ENCODE assay signal across 19 mouse cellular contexts in the genomic region with DNA sequence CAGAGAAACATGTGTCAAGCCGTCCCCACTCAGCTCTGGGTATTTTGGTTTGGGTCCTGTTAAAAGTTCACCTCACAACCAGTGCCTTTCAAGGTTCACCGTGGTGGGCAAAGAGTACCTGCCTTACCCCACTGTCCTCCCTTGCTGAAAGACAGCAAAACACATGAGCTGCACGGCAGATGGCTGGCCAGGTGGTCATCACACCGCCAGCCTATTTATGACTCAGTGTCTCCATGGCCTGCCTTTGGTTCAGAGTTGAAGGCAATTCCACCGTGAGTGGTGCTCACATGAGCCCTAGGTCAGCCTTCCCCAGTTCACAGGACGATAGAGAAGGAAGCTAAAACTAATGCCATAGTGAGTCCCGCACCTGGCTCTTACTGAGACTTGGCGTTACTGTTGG. TPM values are rescaled to one million over a fixed set of nuclear protein-coding genes. Genes with fewer than 3 reads are reported as not detected.
DNase-seq lines count a peak whose midpoint lies in the region; ATAC-seq and TF ChIP-seq lines count a peak whose summit lies in the region.
"Had no signal": no experiment of that assay in that cellular context is flagged by ENCODE, and none has a peak within 500 bp of the region (broad histone marks: within the 10 kb centered on the region; RNA-seq: fewer than 3 reads in every experiment).

No protein-coding gene starts in this region.

- WGBS in hindbrain, embryonic 14.5 days: 95% methylated on average over 8 of the region's 8 CpGs
- WGBS in hindbrain, embryonic 13.5 days: 97% methylated on average over 8 of the region's 8 CpGs

- H3K27ac ChIP-seq in CH12.LX (ENCODE audit: insufficient read depth, low read depth) (peak overlapping the region; percentile 38; the same call in 1 of the 2 replicates), ES-E14 (ENCODE audit: insufficient read depth, low read depth, low read length, poor library complexity, severe bottlenecking) (peak overlapping the region; percentile 29; the same call in 1 of the 2 replicates)
- H3K27ac ChIP-seq in hindbrain, embryonic 14.5 days: no peak overlapping the region
- no peak overlapping the region for H3K27ac ChIP-seq in hindbrain, embryonic 13.5 days
- H3K27ac ChIP-seq: embryonic facial prominence, embryonic 13.5 days; forebrain, embryonic 12.5 days; heart, adult 2 months; heart, embryonic 15.5 days; intestine, embryonic 15.5 days had no signal

- H3K79me2 ChIP-seq in CH12.LX (replicated peaks; ENCODE audit: control insufficient read depth, extremely low read depth, insufficient read depth, poor library complexity, severe bottlenecking): no peaks in the 10 kb centered on the region

- TF ChIP-seq RAD21 in CH12.LX (IDR thresholded peaks at IDR 0.05; ENCODE audit: low read depth, low read length): no peak

- no peak for TF ChIP-seq EP300 in CH12.LX (IDR thresholded peaks at IDR 0.05; ENCODE audit: low read length)

- no peaks in the 10 kb centered on the region for H3K9me3 ChIP-seq in CH12.LX (replicated peaks; ENCODE audit: low read length)
- no peaks in the 10 kb centered on the region for H3K9me3 ChIP-seq in ES-E14 (ENCODE audit: control insufficient read depth, insufficient read depth, low read depth, low read length)
- no peaks in the 10 kb centered on the region for H3K9me3 ChIP-seq in hindbrain, embryonic 14.5 days (ENCODE audit: control insufficient read depth, low read length)
- no peaks in the 10 kb centered on the region for H3K9me3 ChIP-seq in hindbrain, embryonic 13.5 days
- H3K9me3 ChIP-seq: embryonic facial prominence, embryonic 13.5 days; forebrain, embryonic 12.5 days; heart, embryonic 15.5 days; intestine, embryonic 15.5 days had no signal

- no peak overlapping the region for H3K9ac ChIP-seq in CH12.LX (ENCODE audit: insufficient read depth, low read depth)
- no peak overlapping the region for H3K9ac ChIP-seq in ES-E14 (ENCODE audit: insufficient read depth, low read depth, low read length, poor library complexity, severe bottlenecking)
- H3K9ac ChIP-seq in hindbrain, embryonic 14.5 days: no peak overlapping the region
- H3K9ac ChIP-seq in hindbrain, embryonic 13.5 days: no peak overlapping the region
- H3K9ac ChIP-seq: embryonic facial prominence, embryonic 13.5 days; forebrain, embryonic 12.5 days; heart, embryonic 15.5 days; intestine, embryonic 15.5 days had no signal

- no peak overlapping the region for H3K4me2 ChIP-seq in CH12.LX (ENCODE audit: insufficient read depth, low read depth, poor library complexity, severe bottlenecking)
- H3K4me2 ChIP-seq in hindbrain, embryonic 14.5 days (replicated peaks): no peak overlapping the region
- no peak overlapping the region for H3K4me2 ChIP-seq in hindbrain, embryonic 13.5 days
- H3K4me2 ChIP-seq: embryonic facial prominence, embryonic 13.5 days; forebrain, embryonic 12.5 days; heart, embryonic 11.5 days; heart, embryonic 15.5 days; intestine, embryonic 15.5 days had no signal

- intact Hi-C loops in heart, postnatal 10 days (cut with DNase I): no loop called here

- no peak for ATAC-seq in hindbrain, embryonic 14.5 days (ENCODE audit: low FRiP score)
- no peak for ATAC-seq in hindbrain, embryonic 13.5 days (ENCODE audit: low FRiP score)
- ATAC-seq: forebrain, embryonic 16.5 days; intestine, embryonic 15.5 days had no signal

- DNase-seq in CH12.LX (ENCODE audit: extremely low read depth) (no peak), ES-E14 (ENCODE audit: low read depth, low spot score) (no peak)
- DNase-seq in cerebellum, adult 18-20 months: peak; percentile 69 to 75
- DNase-seq in cerebellum, adult 9-11 months: peak; percentile 64
- DNase-seq in hindbrain, embryonic 14.5 days (ENCODE audit: low spot score): no peak
- DNase-seq in heart, postnatal 10 days: no peak
- DNase-seq: adrenal gland, postnatal 14 days; gastrocnemius, postnatal 10 days; heart, adult 2 months; heart, postnatal 36 days; kidney, adult 18-20 months had no signal

- H3K4me1 ChIP-seq in CH12.LX (ENCODE audit: control insufficient read depth in 1 of 2, insufficient read depth in 2 of 2) (peaks cover 11 to 52% of the 10 kb centered on the region in 2 experiments), ES-E14 (ENCODE audit: control insufficient read depth in 2 of 2, insufficient read depth in 2 of 2, low read length in 2 of 2, poor library complexity in 1 of 2) (peaks cover 12 to 14% of the 10 kb centered on the region in 2 experiments)
- H3K4me1 ChIP-seq in hindbrain, embryonic 14.5 days (replicated peaks; ENCODE audit: control insufficient read depth, insufficient read depth, low read length): no peaks in the 10 kb centered on the region
- H3K4me1 ChIP-seq in hindbrain, embryonic 13.5 days (replicated peaks): no peaks in the 10 kb centered on the region
- H3K4me1 ChIP-seq: embryonic facial prominence, embryonic 13.5 days; forebrain, embryonic 12.5 days; heart, embryonic 15.5 days; intestine, embryonic 15.5 days had no signal

- no peaks in the 10 kb centered on the region for H3K27me3 ChIP-seq in CH12.LX (replicated peaks)
- H3K27me3 ChIP-seq in hindbrain, embryonic 14.5 days (ENCODE audit: control insufficient read depth, insufficient read depth, low read length): no peaks in the 10 kb centered on the region
- H3K27me3 ChIP-seq in hindbrain, embryonic 13.5 days: no peaks in the 10 kb centered on the region
- H3K27me3 ChIP-seq: embryonic facial prominence, embryonic 13.5 days; forebrain, embryonic 12.5 days; heart, embryonic 15.5 days; intestine, embryonic 15.5 days had no signal

- TF ChIP-seq POLR2A in CH12.LX (IDR thresholded peaks at IDR 0.05; ENCODE audit: low read depth, low read length): no peak

- peaks cover 43 to 75% of the 10 kb centered on the region in 2 experiments for H3K36me3 ChIP-seq in CH12.LX (replicated peaks in 1 of 2; ENCODE audit: control insufficient read depth in 1 of 2, insufficient read depth in 1 of 2, low read length in 1 of 2)
- H3K36me3 ChIP-seq in ES-E14 (ENCODE audit: control insufficient read depth, insufficient read depth, low read length, poor library complexity, severe bottlenecking): peaks cover 32% of the 10 kb centered on the region
- peaks cover 89% of the 10 kb centered on the region for H3K36me3 ChIP-seq in hindbrain, embryonic 14.5 days (replicated peaks; ENCODE audit: control insufficient read depth, insufficient read depth)
- H3K36me3 ChIP-seq in hindbrain, embryonic 13.5 days: peaks cover 87% of the 10 kb centered on the region

- no peak for TF ChIP-seq CTCF in CH12.LX (conservative IDR thresholded peaks at IDR 0.05 in 1 of 2, IDR thresholded peaks at IDR 0.05 in 1 of 2; ENCODE audit: low read depth in 2 of 2, low read length in 2 of 2)

- H3K4me3 ChIP-seq in CH12.LX (replicated peaks in 1 of 3; ENCODE audit: low read depth in 2 of 3, low read length in 2 of 3, poor library complexity in 1 of 3): no peak overlapping the region
- no peak overlapping the region for H3K4me3 ChIP-seq in ES-E14 (ENCODE audit: insufficient read depth in 1 of 2, low read depth in 1 of 2, low read length in 2 of 2, poor library complexity in 1 of 2, severe bottlenecking in 1 of 2)
- H3K4me3 ChIP-seq in hindbrain, embryonic 14.5 days (replicated peaks; ENCODE audit: low read length): no peak overlapping the region
- no peak overlapping the region for H3K4me3 ChIP-seq in hindbrain, embryonic 13.5 days
- H3K4me3 ChIP-seq: embryonic facial prominence, embryonic 13.5 days; forebrain, embryonic 12.5 days; heart, adult 2 months; heart, embryonic 15.5 days; intestine, embryonic 15.5 days had no signal

- in situ Hi-C loops in CH12.LX (cut with MboI; ENCODE audit: low pct_ligation_motif_present, low pct_unique_long_range_greater_than_20kb, low sequenced_read_pairs): loop anchor here (5.0 kb wide), 1 partner anchor 34 kb away; no protein-coding TSS in a partner anchor
- in situ Hi-C loops in ES-E14 (cut with MboI; ENCODE audit: low sequenced_read_pairs in 2 of 2, unreplicated experiment in 2 of 2): no loop called here

- dilution Hi-C loops in CH12.LX (cut with MboI; ENCODE audit: extremely low pct_ligation_motif_present, extremely low pct_unique_long_range_greater_than_20kb, low sequenced_read_pairs): no loop called here

TF ChIP-seq in CH12.LX, 34 proteins besides CTCF, POLR2A, EP300 and RAD21 (continues in another document):
- TF ChIP-seq ETS1 (conservative IDR thresholded peaks at IDR 0.05; ENCODE audit: low read depth, low read length): 0 out of 2 replicates have a peak, but pooled peaks have one; percentile 9

TF ChIP-seq in ES-E14, 5 proteins besides CTCF, POLR2A, EP300 and RAD21 (continues in another document):
- no peak for TF ChIP-seq HCFC1 (IDR thresholded peaks at IDR 0.05; ENCODE audit: borderline replicate concordance, insufficient read depth, low read length)

RNA-seq across cellular contexts. Expression of a gene that starts 7.5 kb away (rescaled TPM):
- total RNA-seq in CH12.LX (2012; rRNA removed) (29.8 and 30.6 TPM in 2 replicates), CH12.LX (2014; rRNA removed) (49.4 and 61.0 TPM in 2 replicates), ES-E14 (2012; rRNA removed) (112 and 255 TPM in 2 replicates)
- polyA plus RNA-seq in CH12.LX (2012; ENCODE audit: insufficient read length, low read depth): 39.3 and 42.1 TPM in 2 replicates
- polyA plus RNA-seq in hindbrain, embryonic 14.5 days (2014; fragmentation: Nextera tagmentation; extraction: Ambion mirVana): 454 and 472 TPM in 2 replicates
- polyA plus RNA-seq in hindbrain, embryonic 13.5 days (2015; fragmentation: Nextera tagmentation; extraction: Ambion mirVana): 472 and 492 TPM in 2 replicates
- 100 to 1,000 TPM; 121 to 124 TPM for total RNA-seq in heart, postnatal 10 days (2021)

RNA-seq across cellular contexts. Expression of a gene that starts 14.3 kb away (rescaled TPM):
- total RNA-seq in CH12.LX (2012; rRNA removed) (2.1 and 3.6 TPM in 2 replicates), CH12.LX (2014; rRNA removed) (3.1 and 3.5 TPM in 2 replicates), ES-E14 (2012; rRNA removed) (30.3 and 38.5 TPM in 2 replicates)
- polyA plus RNA-seq in CH12.LX (2012; ENCODE audit: insufficient read length, low read depth): 3.7 and 4.3 TPM in 2 replicates
- 15.3 and 19.6 TPM in 2 replicates for polyA plus RNA-seq in hindbrain, embryonic 14.5 days (2014; fragmentation: Nextera tagmentation; extraction: Ambion mirVana)
- 16.8 and 17.6 TPM in 2 replicates for polyA plus RNA-seq in hindbrain, embryonic 13.5 days (2015; fragmentation: Nextera tagmentation; extraction: Ambion mirVana)
- total RNA-seq in heart, postnatal 10 days (2021): 1 to 10 TPM; 1.5 to 2.3 TPM

RNA-seq across cellular contexts. Expression of a gene that starts 37.7 kb away (rescaled TPM):
- total RNA-seq in CH12.LX (2012; rRNA removed) (not detected in 2 replicates), CH12.LX (2014; rRNA removed) (not detected in 2 replicates), ES-E14 (2012; rRNA removed) (4.0 and 4.4 TPM in 2 replicates)
- not detected in 2 replicates for polyA plus RNA-seq in CH12.LX (2012; ENCODE audit: insufficient read length, low read depth)
- 2.7 and 4.3 TPM in 2 replicates for polyA plus RNA-seq in hindbrain, embryonic 14.5 days (2014; fragmentation: Nextera tagmentation; extraction: Ambion mirVana)
- polyA plus RNA-seq in hindbrain, embryonic 13.5 days (2015; fragmentation: Nextera tagmentation; extraction: Ambion mirVana): 4.7 and 4.9 TPM in 2 replicates
- not detected for total RNA-seq in heart, postnatal 10 days (2021)
- total RNA-seq: adrenal gland, postnatal 14 days; heart, adult 2 months; heart, postnatal 36 days; MEL had no signal
- polyA plus RNA-seq: heart, adult 2 months had no signal

RNA-seq across cellular contexts. Expression of a gene that starts 44.1 kb away (rescaled TPM):
- total RNA-seq in CH12.LX (2012; rRNA removed) (7.6 and 8.1 TPM in 2 replicates), CH12.LX (2014; rRNA removed) (5.0 and 5.4 TPM in 2 replicates), ES-E14 (2012; rRNA removed) (11.0 and 14.6 TPM in 2 replicates)
- polyA plus RNA-seq in CH12.LX (2012; ENCODE audit: insufficient read length, low read depth): 8.2 and 8.7 TPM in 2 replicates
- polyA plus RNA-seq in hindbrain, embryonic 14.5 days (2014; fragmentation: Nextera tagmentation; extraction: Ambion mirVana): 4.9 and 6.0 TPM in 2 replicates
- 8.1 and 8.5 TPM in 2 replicates for polyA plus RNA-seq in hindbrain, embryonic 13.5 days (2015; fragmentation: Nextera tagmentation; extraction: Ambion mirVana)
- 1 to 10 TPM; 1.7 to 2.1 TPM for total RNA-seq in heart, postnatal 10 days (2021)

Comparison
In these comparisons a context has a peak if more than half of its experiments do, and no peak if none do; other contexts are left out.
1. DNase-seq: peak in cerebellum, adult 18-20 months (2 of 2) and cerebellum, adult 9-11 months (single experiment); none in CH12.LX (single experiment), ES-E14 (single experiment), hindbrain, embryonic 14.5 days (single experiment) and heart, postnatal 10 days (0 of 2).
2. H3K27ac ChIP-seq: peak in CH12.LX (single experiment) and ES-E14 (single experiment); none in hindbrain, embryonic 14.5 days (single experiment) and hindbrain, embryonic 13.5 days (single experiment).